Mouse (Mus musculus) MEL (cell line): ENCODE results near the gene Ube2l6. TPM values are rescaled to one million over a fixed set of nuclear protein-coding genes. Genes with fewer than 3 reads are reported as not detected.

Experiments used
- DNase-seq: peaks from one replicate; pipeline ENCODE4 v3.0.0; 2011; ENCODE audit warnings: low read depth, low spot score
- H3K27ac ChIP-seq: 2 replicates; pipeline ENCODE4 v1.5.1; 2012; ENCODE audit warnings: low read depth, mild to moderate bottlenecking, control low read depth, low read length, moderate library complexity; ENCODE audit not compliant: control insufficient read depth
- H3K27me3 ChIP-seq, 2 experiments: fragments of 150-350 bp in 1 of 2; sonication (generic) in 1 of 2; 2 replicates each; pipeline ENCODE4 v1.6.1; 2012; ENCODE audit warnings: low read length in 2 of 2, mild to moderate bottlenecking in 2 of 2, improper control_type of control experiment in 1 of 2, moderate library complexity in 1 of 2; ENCODE audit not compliant: insufficient read depth in 2 of 2, control insufficient read depth in 1 of 2
- H3K36me3 ChIP-seq, 2 experiments: 2 replicates each; pipeline ENCODE4 v1.6.1; 2012 to 2014; ENCODE audit warnings: low read length in 2 of 2, improper control_type of control experiment in 1 of 2, inconsistent platforms in 1 of 2, mild to moderate bottlenecking in 1 of 2; ENCODE audit not compliant: insufficient read depth in 2 of 2, control insufficient read depth in 1 of 2
- H3K4me1 ChIP-seq, 2 experiments: fragments of 150-350 bp in 1 of 2; sonication (generic) in 1 of 2; 2 replicates each; pipeline ENCODE4 v1.6.1; 2012; ENCODE audit warnings: low read length in 2 of 2, improper control_type of control experiment in 1 of 2, mild to moderate bottlenecking in 1 of 2; ENCODE audit not compliant: insufficient read depth in 2 of 2, control insufficient read depth in 1 of 2
- H3K4me3 ChIP-seq, 2 experiments: fragments of 150-350 bp in 1 of 2; sonication (generic) in 1 of 2; 2 replicates each; pipeline ENCODE4 v1.5.1; 2012; ENCODE audit warnings: low read depth in 2 of 2, low read length in 2 of 2, mild to moderate bottlenecking in 2 of 2, moderate library complexity in 2 of 2, control low read depth in 1 of 2, improper control_type of control experiment in 1 of 2; ENCODE audit not compliant: control insufficient read depth in 1 of 2, insufficient read depth in 1 of 2
- H3K79me2 ChIP-seq: 2 replicates; pipeline ENCODE4 v1.6.1; 2012; ENCODE audit warnings: mild to moderate bottlenecking, low read length, moderate library complexity; ENCODE audit not compliant: control insufficient read depth, poor library complexity, insufficient read depth
- H3K9ac ChIP-seq: 2 replicates; pipeline ENCODE4 v1.6.1; 2012; ENCODE audit warnings: low read depth, mild to moderate bottlenecking, control low read depth, low read length, moderate library complexity; ENCODE audit not compliant: control insufficient read depth, poor library complexity, severe bottlenecking
- H3K9me3 ChIP-seq: fragments of 150-350 bp; sonication (generic); replicated peaks from 2 replicates; pipeline ENCODE4 v1.6.1; 2012; ENCODE audit warnings: mild to moderate bottlenecking, low read length, improper control_type of control experiment, moderate library complexity; ENCODE audit not compliant: insufficient read depth
- BHLHE40 ChIP-seq: IDR thresholded peaks from 2 replicates; pipeline ENCODE4 v1.6.1; 2012; ENCODE audit warnings: low read depth, mild to moderate bottlenecking, inconsistent platforms, low read length, improper control_type of control experiment, borderline replicate concordance
- CTCF ChIP-seq, 3 experiments: IDR thresholded peaks in 2 of 3; conservative IDR thresholded peaks in 1 of 3; 2 replicates each; pipeline ENCODE4 v1.5.1; 2011 to 2012; ENCODE audit warnings: low read length in 3 of 3, low read depth in 2 of 3, mild to moderate bottlenecking in 2 of 3, improper control_type of control experiment in 1 of 3, inconsistent platforms in 1 of 3, mixed read lengths in 1 of 3, moderate library complexity in 1 of 3; ENCODE audit not compliant: control insufficient read depth in 1 of 3, insufficient read depth in 1 of 3, poor library complexity in 1 of 3, severe bottlenecking in 1 of 3
- ELF1 ChIP-seq: IDR thresholded peaks from 2 replicates; pipeline ENCODE4 v1.6.1; 2014; ENCODE audit warnings: low read depth, mild to moderate bottlenecking, inconsistent platforms, low read length, improper control_type of control experiment, moderate library complexity
- EP300 ChIP-seq, 2 experiments: IDR thresholded peaks; 2 replicates each; pipeline ENCODE4 v1.6.1; 2011; ENCODE audit warnings: improper control_type of control experiment in 2 of 2, low read length in 2 of 2, low read depth in 1 of 2, mild to moderate bottlenecking in 1 of 2
- ETS1 ChIP-seq: IDR thresholded peaks from 2 replicates; pipeline ENCODE4 v1.6.1; 2012; ENCODE audit warnings: low read depth, mild to moderate bottlenecking, inconsistent platforms, low read length, improper control_type of control experiment, moderate library complexity
- HCFC1 ChIP-seq: IDR thresholded peaks from 2 replicates; pipeline ENCODE4 v1.6.1; 2012; ENCODE audit warnings: low read depth, mild to moderate bottlenecking, inconsistent platforms, low read length, improper control_type of control experiment, moderate library complexity
- MEF2A ChIP-seq: IDR thresholded peaks from 2 replicates; pipeline ENCODE4 v1.6.1; 2014; ENCODE audit warnings: low read depth, mild to moderate bottlenecking, inconsistent platforms, low read length, improper control_type of control experiment; ENCODE audit not compliant: poor library complexity, insufficient replicate concordance, severe bottlenecking; ENCODE audit errors: extremely low read depth
- MXI1 ChIP-seq: IDR thresholded peaks from 2 replicates; pipeline ENCODE4 v1.6.1; 2011; ENCODE audit warnings: mild to moderate bottlenecking, low read depth, low read length, improper control_type of control experiment
- MYB ChIP-seq: IDR thresholded peaks from 2 replicates; pipeline ENCODE4 v1.6.1; 2011; ENCODE audit warnings: mild to moderate bottlenecking, low read depth, low read length, improper control_type of control experiment
- NELFE ChIP-seq: IDR thresholded peaks from 2 replicates; pipeline ENCODE4 v1.6.1; 2011; ENCODE audit warnings: low read depth, low read length, improper control_type of control experiment
- NRF1 ChIP-seq: IDR thresholded peaks from 2 replicates; pipeline ENCODE4 v1.6.1; 2014; ENCODE audit warnings: low read depth, mild to moderate bottlenecking, inconsistent platforms, low read length, improper control_type of control experiment, moderate library complexity; ENCODE audit not compliant: poor library complexity, insufficient read depth, severe bottlenecking
- POLR2A ChIP-seq, 2 experiments: IDR thresholded peaks; 2 replicates each; pipeline ENCODE4 v1.6.1; 2011 to 2012; ENCODE audit warnings: low read length in 2 of 2, mild to moderate bottlenecking in 2 of 2, control low read depth in 1 of 2, improper control_type of control experiment in 1 of 2, low read depth in 1 of 2, moderate library complexity in 1 of 2; ENCODE audit not compliant: control insufficient read depth in 1 of 2, insufficient read depth in 1 of 2, poor library complexity in 1 of 2
- POLR2AphosphoS5 ChIP-seq: IDR thresholded peaks from 2 replicates; pipeline ENCODE4 v1.6.1; 2012; ENCODE audit warnings: low read depth, borderline replicate concordance, mild to moderate bottlenecking, inconsistent platforms, low read length, moderate library complexity, mixed read lengths
- RAD21 ChIP-seq: IDR thresholded peaks from 2 replicates; pipeline ENCODE4 v1.6.1; 2011; ENCODE audit warnings: mild to moderate bottlenecking, low read depth, low read length, improper control_type of control experiment
- RCOR1 ChIP-seq: IDR thresholded peaks from 2 replicates; pipeline ENCODE4 v1.6.1; 2012; ENCODE audit warnings: low read depth, mild to moderate bottlenecking, inconsistent platforms, low read length, improper control_type of control experiment
- SIN3A ChIP-seq: IDR thresholded peaks from 2 replicates; pipeline ENCODE4 v1.6.1; 2012; ENCODE audit warnings: low read length, improper control_type of control experiment, inconsistent platforms
- SMC3 ChIP-seq: IDR thresholded peaks from 2 replicates; pipeline ENCODE4 v1.6.1; 2011; ENCODE audit warnings: low read depth, low read length, improper control_type of control experiment
- TCF12 ChIP-seq: IDR thresholded peaks from 2 replicates; pipeline ENCODE4 v1.6.1; 2014; ENCODE audit warnings: low read depth, mild to moderate bottlenecking, inconsistent platforms, low read length, improper control_type of control experiment, moderate library complexity
- ZC3H11A ChIP-seq: IDR thresholded peaks from 2 replicates; pipeline ENCODE4 v1.6.1; 2012; ENCODE audit warnings: low read depth, mild to moderate bottlenecking, inconsistent platforms, low read length, improper control_type of control experiment
- polyA plus RNA-seq, 2 experiments: library from polyadenylated mRNA; stranded (reverse) in 1 of 2; unstranded in 1 of 2; fragments of >175 nt in 1 of 2; fragments of >200 nt in 1 of 2; gene quantifications; 2 replicates each; pipeline versions ENCODE4 v1.2.1 to v1.2.4; 2012; ENCODE audit warnings: low replicate concordance in 2 of 2, low read depth in 1 of 2; ENCODE audit not compliant: insufficient read length in 2 of 2, insufficient read depth in 1 of 2, missing spikeins in 1 of 2
- total RNA-seq: library from RNA; depleted of rRNA; stranded (reverse); fragments of 300-350 nt; gene quantifications from 2 replicates; pipeline ENCODE4 v1.2.3, GENCODE M21; 2012

The Ube2l6 gene
- total and polyA plus RNA-seq, 3 experiments, result 17.5 to 37.0 TPM; not detected in 1

DNA sequence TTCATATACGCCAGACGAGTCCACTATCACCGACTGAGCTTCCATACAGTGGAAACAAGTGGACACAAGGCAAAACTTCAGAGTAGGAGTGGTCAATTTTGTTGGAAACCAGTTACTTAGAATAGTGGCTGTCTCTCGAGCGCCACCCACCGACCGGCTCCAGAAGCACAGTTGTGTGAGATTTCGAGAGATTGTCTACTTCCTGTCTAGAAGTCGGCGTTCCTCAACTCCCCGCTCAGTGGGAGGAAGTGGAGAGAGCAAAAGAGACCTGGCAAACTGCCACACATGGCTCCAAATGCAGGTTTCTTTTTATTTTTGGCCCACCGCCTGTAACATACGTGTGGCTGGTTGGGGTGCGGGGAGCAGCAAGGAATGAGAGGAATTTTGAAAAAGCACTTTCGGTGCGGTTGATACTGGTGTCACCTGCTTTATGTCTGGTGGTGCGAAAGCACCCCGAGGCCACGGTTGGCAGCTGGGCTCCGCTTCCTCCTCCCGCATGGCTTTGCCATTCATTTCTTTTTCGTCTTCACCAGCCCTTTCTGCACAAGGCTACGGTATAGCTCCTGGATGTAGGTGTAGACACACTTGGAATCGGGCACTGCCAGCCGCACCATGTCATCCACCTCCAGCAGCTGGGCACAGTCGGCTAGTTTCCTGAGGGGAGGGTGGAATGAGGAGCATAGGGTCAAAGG is 12.4 kb downstream of the Ube2l6 start:
- TF ChIP-seq RCOR1, result peak; percentile 87
- peak; percentile 52 for TF ChIP-seq SIN3A
- no peak for TF ChIP-seq NRF1
- peak; percentile 49 for TF ChIP-seq RAD21
- no peak for TF ChIP-seq NELFE
- TF ChIP-seq MEF2A, result 0 out of 2 replicates have a peak, but pooled peaks have one; percentile 24
- TF ChIP-seq TCF12, result peak; percentile 44; the same call in 1 of the 2 replicates
- TF ChIP-seq HCFC1, result 0 out of 2 replicates have a peak, but pooled peaks have one; percentile 68
- peak in 1 of 2 experiments; percentile 25; a peak in 2 of 4 replicates for TF ChIP-seq EP300 (IDR thresholded peaks at IDR 0.05; ENCODE audit: low read depth in 1 of 2, low read length in 2 of 2)
- TF ChIP-seq ETS1, result peak; percentile 84
- no peak for TF ChIP-seq MYB
- peak; percentile 65 for TF ChIP-seq ELF1
- TF ChIP-seq POLR2A (IDR thresholded peaks at IDR 0.05; ENCODE audit: control insufficient read depth in 1 of 2, insufficient read depth in 1 of 2, low read depth in 1 of 2, low read length in 2 of 2, poor library complexity in 1 of 2), result no peak
- TF ChIP-seq POLR2AphosphoS5, result no peak
- peak; percentile 8; the same call in 1 of the 2 replicates for TF ChIP-seq ZC3H11A
- 0 out of 2 replicates have a peak, but pooled peaks have one; percentile 58 for TF ChIP-seq MXI1
- peak; percentile 40; the same call in 1 of the 2 replicates for TF ChIP-seq BHLHE40
- TF ChIP-seq CTCF (IDR thresholded peaks at IDR 0.05 in 2 of 3, conservative IDR thresholded peaks at IDR 0.05 in 1 of 3; ENCODE audit: control insufficient read depth in 1 of 3, insufficient read depth in 1 of 3, low read depth in 2 of 3, low read length in 3 of 3, poor library complexity in 1 of 3, severe bottlenecking in 1 of 3), result peak; percentile 76 to 87 (median 86)
- TF ChIP-seq SMC3, result peak; percentile 46; the same call in 1 of the 2 replicates
- H3K4me1 ChIP-seq, result peaks cover 4 to 15% of the 10 kb centered on the region in 2 experiments; a peak in 3 of 4 replicates
- H3K36me3 ChIP-seq, result peaks cover 0 to 15% of the 10 kb centered on the region in 2 experiments; a peak in 2 of 4 replicates
- H3K4me3 ChIP-seq, result peak overlapping the region; percentile 58 to 63
- peak; percentile 96 for DNase-seq
- no peaks in the 10 kb centered on the region for H3K27me3 ChIP-seq
- H3K9me3 ChIP-seq, result no peaks in the 10 kb centered on the region
- peak overlapping the region; percentile 54 for H3K9ac ChIP-seq
- H3K79me2 ChIP-seq, result no peaks in the 10 kb centered on the region
- peak overlapping the region; percentile 81 for H3K27ac ChIP-seq
